Mouse (Mus musculus) left cerebral cortex, adult 2 months (tissue): ENCODE data around the gene Gm45021. TPM values are rescaled to one million over a fixed set of nuclear protein-coding genes. Genes with fewer than 3 reads are reported as not detected.
A peak's percentile ranks its signal among the peaks of the same experiment; 100 is the strongest.

Experiments used
- DNase-seq, 2 experiments: peaks; one replicate each; pipeline ENCODE4 v3.0.0; 2021 to 2022; ENCODE audit warnings: low spot score in 2 of 2, mixed read lengths in 1 of 2; ENCODE audit errors: extremely low spot score in 1 of 2
- H3K27ac ChIP-seq: fragments of 200-600 bp; 2 replicates; pipeline ENCODE4 v1.8.1; 2022
- H3K4me3 ChIP-seq: fragments of 200-600 bp; 2 replicates; pipeline ENCODE4 v1.8.1; 2022
- CTCF ChIP-seq: fragments of 200-600 bp; IDR thresholded peaks from 2 replicates; pipeline ENCODE4 v1.8.1; 2022; ENCODE audit warnings: antibody characterized with exemption, mild to moderate bottlenecking, moderate library complexity
- intact Hi-C: fragments of 180-260 bp; cut with DNase I; formaldehyde crosslinking; loops from one replicate; pipeline ENCODE4 v1.15.1; 2025
- total RNA-seq, 2 experiments: library from RNA; stranded (reverse); gene quantifications; 2 replicates each; pipeline ENCODE4 v1.2.3; 2021

The Gm45021 gene
- total RNA-seq, 2 experiments from 2014 or later: not detected

GRCm38 (mm10) chr6:48573981-48574380, 15.4 kb upstream of the Gm45021 start:
- no peak overlapping the region for H3K4me3 ChIP-seq
- TF ChIP-seq CTCF: no peak
- intact Hi-C loops: no loop called here
- H3K27ac ChIP-seq: no peak overlapping the region
- no peak for DNase-seq

- no peak for DNase-seq
- H3K4me3 ChIP-seq: no peak overlapping the region
- no peak overlapping the region for H3K27ac ChIP-seq
- no peak for TF ChIP-seq CTCF
- intact Hi-C loops: no loop called here
These were observed 10.7 kb upstream of the Gm45021 start for GRCm38 (mm10) chr6:48578736-48579135.

- no peak for DNase-seq
- intact Hi-C loops: no loop called here
- TF ChIP-seq CTCF: no peak
- no peak overlapping the region; the same call in 1 of the 2 replicates for H3K27ac ChIP-seq
- H3K4me3 ChIP-seq: no peak overlapping the region
These were observed 10.2 kb upstream of the Gm45021 start for GRCm38 (mm10) chr6:48579215-48579648.

GRCm38 (mm10) chr6:48581257-48581656, 8.2 kb upstream of the Gm45021 start:
- no peak for TF ChIP-seq CTCF
- H3K4me3 ChIP-seq: no peak overlapping the region
- intact Hi-C loops: loop anchor here (2.0 kb wide), 1 partner anchor 192 kb away; no protein-coding TSS in a partner anchor

GRCm38 (mm10) chr6:48582037-48582436, 7.4 kb upstream of the Gm45021 start:
- DNase-seq: no peak
- Histone ChIP-seq H3K4me3 (no peak overlapping the region), H3K27ac (no peak overlapping the region)
- TF ChIP-seq CTCF: peak; percentile 95
- intact Hi-C loops: loop anchor here (2.0 kb wide), 1 partner anchor 61 kb away; no protein-coding TSS in a partner anchor

More at GRCm38 (mm10) chr6:48581257-48581656, 8.2 kb upstream of the Gm45021 start:
- no peak overlapping the region for H3K27ac ChIP-seq
- DNase-seq: no peak

- no peak for DNase-seq
- Histone ChIP-seq H3K27ac (no peak overlapping the region), H3K4me3 (no peak overlapping the region)
- TF ChIP-seq CTCF: no peak
- intact Hi-C loops: no loop called here
These were observed 1.9 kb downstream of the Gm45021 start for GRCm38 (mm10) chr6:48591221-48591845.

- no peak for TF ChIP-seq CTCF
- no peak for DNase-seq
- intact Hi-C loops: no loop called here
- Histone ChIP-seq H3K27ac (no peak overlapping the region), H3K4me3 (no peak overlapping the region)
These were observed 2.5 kb downstream of the Gm45021 start for GRCm38 (mm10) chr6:48591871-48592270.

GRCm38 (mm10) chr6:48593158-48594042, 4.0 kb downstream of the Gm45021 start, which contains the start of the genes Repin1 and Gm44965:
TSS of gene Repin1 (plus strand) at chr6:48593883.
TSS of gene Gm44965 (plus strand) at chr6:48593941.
- DNase-seq: peak; percentile 93 to 96
- peak within 1 kb of the TSS; percentile 97 for H3K27ac ChIP-seq
- peak within 1 kb of the TSS; percentile 75 for H3K4me3 ChIP-seq
- intact Hi-C loops: loop anchor here (2.0 kb wide), 2 partner anchors 39 kb away; partner anchors contain the start of gene Lrrc61
- TF ChIP-seq CTCF: peak; percentile 58

GRCm38 (mm10) chr6:48594043-48594738, 4.8 kb downstream of the Gm45021 start:
- no peak for TF ChIP-seq CTCF
- intact Hi-C loops: loop anchor here (2.0 kb wide), 2 partner anchors 39 kb away; partner anchors contain the start of gene Lrrc61
- Histone ChIP-seq H3K27ac (peak overlapping the region; percentile 97), H3K4me3 (peak overlapping the region; percentile 75)
- no peak for DNase-seq

- no peak for TF ChIP-seq CTCF
- Histone ChIP-seq H3K27ac (peak overlapping the region; percentile 97), H3K4me3 (peak overlapping the region; percentile 75)
- intact Hi-C loops: loop anchor here (2.0 kb wide), 2 partner anchors 38 to 40 kb away; partner anchors contain the start of gene Lrrc61
- DNase-seq: no peak
These were observed 5.9 kb downstream of the Gm45021 start for GRCm38 (mm10) chr6:48595278-48595677.

- intact Hi-C loops: no loop called here
- TF ChIP-seq CTCF: no peak
- no peak overlapping the region for H3K4me3 ChIP-seq
- H3K27ac ChIP-seq: no peak overlapping the region
- DNase-seq: no peak
These were observed 7.3 kb downstream of the Gm45021 start for GRCm38 (mm10) chr6:48596545-48597232.
